Mouse (Mus musculus) forebrain, embryonic 14.5 days (tissue): ENCODE data around the gene Hcrt. TPM values are rescaled to one million over a fixed set of nuclear protein-coding genes. Genes with fewer than 3 reads are reported as not detected.

Source experiments
- ATAC-seq: fragments of 200-750 bp; cut with Nextera tagmentation; 2 replicates; pipeline ENCODE4 v1.8.0; 2017; ENCODE audit warnings: mild to moderate bottlenecking, moderate library complexity
- DNase-seq: peaks from one replicate; pipeline ENCODE4 v3.0.0-alpha.2; 2015; ENCODE audit warnings: low spot score
- H3K27ac ChIP-seq: fragments of 300-500 bp; sonication (generic); 2 replicates; pipeline ENCODE4 v1.5.1; 2014; ENCODE audit warnings: low read depth, mild to moderate bottlenecking, control low read depth, low read length, moderate library complexity
- H3K27me3 ChIP-seq: fragments of 300-500 bp; sonication (generic); replicated peaks from 2 replicates; pipeline ENCODE4 v1.6.1; 2014; ENCODE audit warnings: low read length, control low read depth, mixed read lengths; ENCODE audit not compliant: control insufficient read depth, insufficient read depth
- H3K36me3 ChIP-seq: fragments of 300-500 bp; sonication (generic); 2 replicates; pipeline ENCODE4 v1.6.1; 2014; ENCODE audit warnings: low read length, control low read depth; ENCODE audit not compliant: control insufficient read depth, insufficient read depth
- H3K4me1 ChIP-seq: fragments of 300-500 bp; sonication (generic); 2 replicates; pipeline ENCODE4 v1.6.1; 2014; ENCODE audit warnings: antibody characterized with exemption, low read length, control low read depth; ENCODE audit not compliant: control insufficient read depth, insufficient read depth
- H3K4me2 ChIP-seq: fragments of 300-500 bp; sonication (generic); 2 replicates; pipeline ENCODE4 v1.6.1; 2014; ENCODE audit warnings: mild to moderate bottlenecking, control low read depth, low read length
- H3K4me3 ChIP-seq: fragments of 300-500 bp; sonication (generic); 2 replicates; pipeline ENCODE4 v1.5.1; 2014; ENCODE audit warnings: low read depth, low read length, control low read depth
- H3K9ac ChIP-seq: fragments of 300-500 bp; sonication (generic); 2 replicates; pipeline ENCODE4 v1.6.1; 2014; ENCODE audit warnings: mild to moderate bottlenecking, low read length, control low read depth, moderate library complexity
- H3K9me3 ChIP-seq: fragments of 300-500 bp; sonication (generic); replicated peaks from 2 replicates; pipeline ENCODE4 v1.6.1; 2016; ENCODE audit warnings: low read length, control low read depth, mixed read lengths; ENCODE audit not compliant: control insufficient read depth
- WGBS: fragments of 180-500 bp; shearing (Covaris S2); extraction: QIAGEN DNeasy Blood & Tissue Kit; methylation state at CpG from one replicate; pipeline ENCODE4 v1.1.7; 2014; 5-methylcytosine and 5-hydroxymethylcytosine counted together
- polyA plus RNA-seq: library from polyadenylated mRNA; unstranded; fragments of >200 nt; fragmentation: Nextera tagmentation; extraction: Ambion mirVana; gene quantifications from 2 replicates; pipeline ENCODE4 v1.2.1, GENCODE M21; 2014

The Hcrt gene
- polyA plus RNA-seq, 1 experiment from 2014 or later = 0.53 TPM

- no peak overlapping the region for H3K4me2 ChIP-seq
- H3K36me3 ChIP-seq = peaks cover 57% of the 10 kb centered on the region
These were observed 48.2 kb downstream of the Hcrt start for GRCm38 (mm10) chr11:100714534-100714915.

DNA sequence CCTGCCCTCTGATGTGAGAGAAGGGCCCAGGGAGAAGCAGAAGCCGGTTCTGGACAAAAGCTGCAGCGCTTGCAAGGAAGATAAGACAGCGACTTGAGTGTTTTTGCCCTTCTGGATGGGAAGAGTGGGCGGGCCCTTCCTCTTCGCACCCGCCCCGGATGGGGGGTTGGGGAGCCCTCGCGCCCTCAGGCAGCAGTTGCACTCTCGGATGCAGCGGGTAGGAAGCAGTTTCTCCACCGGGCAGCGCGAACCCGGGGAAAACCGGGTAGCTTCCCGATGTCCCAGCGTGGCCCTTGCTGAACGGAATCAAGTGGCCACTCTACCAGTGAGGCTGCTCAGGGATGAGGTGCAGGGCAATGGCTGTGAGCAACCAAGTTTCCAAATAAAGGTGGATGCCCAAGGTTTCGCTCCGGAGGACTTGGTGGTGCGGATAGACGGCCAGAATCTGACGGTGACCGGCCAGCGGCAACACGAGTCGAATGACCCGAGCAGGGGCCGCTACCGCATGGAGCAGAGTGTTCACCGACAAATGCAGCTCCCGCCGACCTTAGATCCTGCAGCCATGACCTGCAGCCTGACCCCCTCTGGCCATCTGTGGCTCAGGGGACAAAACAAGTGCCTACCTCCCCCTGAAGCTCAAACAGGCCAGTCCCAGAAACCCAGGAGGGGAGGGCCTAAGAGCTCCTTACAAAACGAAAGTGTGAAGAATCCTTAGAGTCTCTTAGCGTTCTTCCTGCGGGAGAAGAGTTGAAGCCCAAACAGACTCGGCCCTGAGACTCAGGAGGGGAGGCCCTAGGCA, 48.8 kb downstream of the Hcrt start, which contains the start of gene Hspb9:
TSS of gene Hspb9 (plus strand) at position 116 of the 799 bp plus-strand sequence.
- no peak within 1 kb of the TSS for H3K27ac ChIP-seq
- H3K9ac ChIP-seq = peak within 1 kb of the TSS; percentile 54; the same call in 1 of the 2 replicates
- no peak within 1 kb of the TSS for H3K4me3 ChIP-seq
- DNase-seq (peak; percentile 39), ATAC-seq (no peak)
- H3K4me1 ChIP-seq = peaks cover 14% of the 10 kb centered on the region
- WGBS = 8% methylated on average over 38 of the region's 38 CpGs
- H3K4me2 ChIP-seq = peak within 1 kb of the TSS; percentile 31
- no peaks in the 10 kb centered on the region for H3K9me3 ChIP-seq
- H3K36me3 ChIP-seq = peaks cover 59% of the 10 kb centered on the region
- no peaks in the 10 kb centered on the region for H3K27me3 ChIP-seq

More at GRCm38 (mm10) chr11:100714534-100714915, 48.2 kb downstream of the Hcrt start:
- H3K4me3 ChIP-seq = no peak overlapping the region
- no peak overlapping the region for H3K9ac ChIP-seq
- H3K27me3 ChIP-seq = no peaks in the 10 kb centered on the region
- DNase-seq (peak; percentile 78), ATAC-seq (0 out of 2 replicates have a peak, but pooled peaks have one; percentile 13)
- WGBS = 46% methylated on average over 6 of the region's 6 CpGs
- H3K27ac ChIP-seq = no peak overlapping the region
- H3K4me1 ChIP-seq = peaks cover 14% of the 10 kb centered on the region
- H3K9me3 ChIP-seq = no peaks in the 10 kb centered on the region

- no peak overlapping the region for H3K4me2 ChIP-seq
These were observed 49.6 kb downstream of the Hcrt start for GRCm38 (mm10) chr11:100713174-100713573.

DNA sequence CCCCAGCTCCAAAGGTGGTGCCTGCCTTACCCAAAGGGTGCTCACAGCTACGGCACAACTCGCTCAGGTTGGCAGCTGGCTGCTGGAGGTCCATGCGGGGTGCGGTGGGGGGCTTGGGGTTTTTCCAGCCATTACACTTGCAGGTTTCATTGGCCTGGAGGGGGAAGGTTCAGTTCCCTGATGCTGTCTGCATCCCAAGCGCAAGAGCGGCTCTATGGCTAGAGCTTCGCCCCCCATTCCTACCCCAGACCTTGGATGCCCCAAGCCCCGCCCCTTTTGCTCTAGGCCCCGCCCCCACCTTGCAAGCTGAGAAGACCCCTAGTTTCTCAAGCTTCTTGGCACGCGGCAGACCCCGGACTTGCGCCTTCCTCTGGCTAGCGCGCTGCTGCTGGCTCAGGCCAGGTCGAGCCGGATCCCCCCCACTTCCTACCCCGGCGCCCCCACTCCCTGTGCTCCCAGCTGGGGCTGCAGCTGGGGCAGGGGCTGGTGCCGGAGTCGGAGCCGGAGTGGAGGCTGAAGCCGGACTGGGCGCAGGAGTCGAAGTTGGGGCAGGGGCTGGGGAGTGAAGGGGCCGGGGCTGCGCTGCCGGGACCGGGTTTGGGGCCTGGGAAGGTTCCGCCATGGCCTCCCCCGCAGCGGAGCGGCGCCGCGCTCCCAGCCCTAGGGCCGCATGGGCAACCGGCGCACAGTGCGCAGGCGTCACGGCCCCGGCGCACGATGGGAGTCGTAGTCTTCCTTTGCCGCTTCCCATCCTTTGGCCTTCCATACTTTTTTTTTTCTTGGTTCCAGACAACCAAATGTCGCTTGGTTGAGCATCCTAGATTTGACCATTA, 50.7 kb downstream of the Hcrt start, which contains the start of gene Kat2a:
TSS of gene Kat2a (minus strand) at position 683 of the 833 bp plus-strand sequence.
- peak within 1 kb of the TSS; percentile 85 for H3K9ac ChIP-seq
- peak within 1 kb of the TSS; percentile 35; the same call in 1 of the 2 replicates for H3K27ac ChIP-seq
- no peaks in the 10 kb centered on the region for H3K9me3 ChIP-seq
- 2% methylated on average over 43 of the region's 48 CpGs for WGBS
- peaks cover 59% of the 10 kb centered on the region for H3K36me3 ChIP-seq
- H3K4me2 ChIP-seq = peak within 1 kb of the TSS; percentile 65
- peaks cover 14% of the 10 kb centered on the region for H3K4me1 ChIP-seq
- DNase-seq (peak; percentile 92), ATAC-seq (peak; percentile 93)
- H3K4me3 ChIP-seq = peak within 1 kb of the TSS; percentile 77
- no peaks in the 10 kb centered on the region for H3K27me3 ChIP-seq

More at GRCm38 (mm10) chr11:100713174-100713573, 49.6 kb downstream of the Hcrt start:
- peaks cover 59% of the 10 kb centered on the region for H3K36me3 ChIP-seq
- peak overlapping the region; percentile 1; the same call in 1 of the 2 replicates for H3K9ac ChIP-seq
- H3K27me3 ChIP-seq = no peaks in the 10 kb centered on the region
- H3K4me3 ChIP-seq = no peak overlapping the region
- ATAC-seq = no peak
- 50% methylated on average over 4 of the region's 4 CpGs for WGBS
- H3K4me1 ChIP-seq = peaks cover 14% of the 10 kb centered on the region
- no peak overlapping the region for H3K27ac ChIP-seq
- no peak for DNase-seq
- no peaks in the 10 kb centered on the region for H3K9me3 ChIP-seq

Other genes starting within 250 kb of the Hcrt start
- gene Acly, start 234.9 kb downstream of the Hcrt start, polyA plus RNA-seq = 198 and 208 TPM in 2 replicates
- 1.7 and 2.5 TPM in 2 replicates for gene Ttc25, start 217.3 kb downstream of the Hcrt start, polyA plus RNA-seq
- gene Cnp, start 188.0 kb downstream of the Hcrt start, polyA plus RNA-seq = 22.0 and 25.6 TPM in 2 replicates
- gene Nkiras2, start 143.7 kb downstream of the Hcrt start, polyA plus RNA-seq = 111 and 122 TPM in 2 replicates
- 77.3 and 82.5 TPM in 2 replicates for gene Dnajc7, start 142.8 kb downstream of the Hcrt start, polyA plus RNA-seq
- gene Zfp385c, start 70.5 kb downstream of the Hcrt start, polyA plus RNA-seq = 0.10 TPM in 1 of 2 replicates, not detected in the other
- gene Dhx58, start 58.7 kb downstream of the Hcrt start, polyA plus RNA-seq = 1.2 and 1.6 TPM in 2 replicates
- 32.6 and 47.3 TPM in 2 replicates for gene Kat2a, start 50.5 kb downstream of the Hcrt start, polyA plus RNA-seq
- 0.53 TPM in 1 of 2 replicates, not detected in the other for gene Hspb9, start 49.1 kb downstream of the Hcrt start, polyA plus RNA-seq
- gene Rab5c, start 24.7 kb downstream of the Hcrt start, polyA plus RNA-seq = 133 and 142 TPM in 2 replicates
- gene Kcnh4, start 3.0 kb downstream of the Hcrt start, polyA plus RNA-seq = 3.5 and 4.4 TPM in 2 replicates
- gene Ghdc, start 8.0 kb upstream of the Hcrt start, polyA plus RNA-seq = 0.94 and 1.7 TPM in 2 replicates
- gene Stat5b, start 87.8 kb upstream of the Hcrt start, polyA plus RNA-seq = 10.9 and 11.4 TPM in 2 replicates
- gene Stat5a, start 96.4 kb upstream of the Hcrt start, polyA plus RNA-seq = 0.69 and 0.96 TPM in 2 replicates
- 23.3 and 26.4 TPM in 2 replicates for gene Stat3, start 176.6 kb upstream of the Hcrt start, polyA plus RNA-seq
- 15.6 and 21.1 TPM in 2 replicates for gene Cavin1, start 208.0 kb upstream of the Hcrt start, polyA plus RNA-seq
- gene Atp6v0a1, start 246.5 kb upstream of the Hcrt start, polyA plus RNA-seq = 50.2 and 74.4 TPM in 2 replicates